Mouse (Mus musculus) forebrain, embryonic 16.5 days (tissue): ENCODE results near the gene Zfp536. TPM values are rescaled to one million over a fixed set of nuclear protein-coding genes. Genes with fewer than 3 reads are reported as not detected.
"Not testable (repeated sequence)": the region's sequence is repeated elsewhere in the genome, so short reads cannot be mapped to it uniquely, and the experiment has no call there.

Experiments
- ATAC-seq: fragments of 200-750 bp; cut with Nextera tagmentation; 2 replicates; pipeline ENCODE4 v1.8.0; 2017; ENCODE audit warnings: mild to moderate bottlenecking, moderate library complexity
- H3K27ac ChIP-seq: fragments of 300-500 bp; sonication (generic); 2 replicates; pipeline ENCODE4 v1.5.1; 2014; ENCODE audit warnings: low read length, control low read depth
- H3K27me3 ChIP-seq: fragments of 300-500 bp; sonication (generic); replicated peaks from 2 replicates; pipeline ENCODE4 v1.6.1; 2014; ENCODE audit warnings: low read length; ENCODE audit not compliant: control insufficient read depth, insufficient read depth
- H3K36me3 ChIP-seq: fragments of 300-500 bp; sonication (generic); 2 replicates; pipeline ENCODE4 v1.6.1; 2014; ENCODE audit not compliant: control insufficient read depth, insufficient read depth
- H3K4me1 ChIP-seq: fragments of 300-500 bp; sonication (generic); replicated peaks from 2 replicates; pipeline ENCODE4 v1.6.1; 2014; ENCODE audit warnings: low read length; ENCODE audit not compliant: control insufficient read depth, insufficient read depth
- H3K4me2 ChIP-seq: fragments of 300-500 bp; sonication (generic); 2 replicates; pipeline ENCODE4 v1.6.1; 2014; ENCODE audit warnings: mild to moderate bottlenecking, low read length, control low read depth
- H3K4me3 ChIP-seq: fragments of 300-500 bp; sonication (generic); replicated peaks from 2 replicates; pipeline ENCODE4 v1.5.1; 2014; ENCODE audit warnings: mild to moderate bottlenecking, low read length, control low read depth
- H3K9ac ChIP-seq: fragments of 300-500 bp; sonication (generic); replicated peaks from 2 replicates; pipeline ENCODE4 v1.6.1; 2014; ENCODE audit warnings: low read depth, low read length, control low read depth
- H3K9me3 ChIP-seq: fragments of 300-500 bp; sonication (generic); 2 replicates; pipeline ENCODE4 v1.6.1; 2016; ENCODE audit warnings: low read length; ENCODE audit not compliant: control insufficient read depth
- WGBS: fragments of 180-500 bp; shearing (Covaris S2); extraction: QIAGEN DNeasy Blood & Tissue Kit; methylation state at CpG from one replicate; pipeline ENCODE4 v1.1.7; 2014; 5-methylcytosine and 5-hydroxymethylcytosine counted together
- polyA plus RNA-seq: library from polyadenylated mRNA; unstranded; fragments of >200 nt; fragmentation: Nextera tagmentation; extraction: Ambion mirVana; gene quantifications from 2 replicates; pipeline ENCODE4 v1.2.1, GENCODE M21; 2015

Zfp536 gene
- polyA plus RNA-seq, 1 experiment from 2014 or later, result 31.1 TPM

DNA sequence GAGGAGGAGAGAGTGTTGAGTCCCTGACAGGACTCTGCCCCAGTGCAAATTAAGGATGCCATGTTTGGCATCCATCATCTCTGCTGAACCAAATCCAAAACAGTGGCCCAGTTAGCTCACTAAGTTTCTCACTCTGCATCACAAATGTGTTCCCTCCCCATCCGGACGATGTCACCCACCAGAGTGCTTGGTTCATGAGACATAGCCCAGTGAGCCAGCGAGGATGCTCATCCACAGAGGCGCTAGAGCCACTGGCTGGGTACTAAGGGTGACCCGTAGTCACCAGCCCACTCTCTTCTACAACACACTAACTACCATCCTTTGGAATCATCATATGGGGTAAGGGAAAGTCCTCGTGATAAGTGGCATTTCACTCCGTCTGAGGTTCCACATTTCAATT, 56.4 kb downstream of the Zfp536 start:
- Histone ChIP-seq H3K27me3 (no peaks in the 10 kb centered on the region), H3K27ac (no peak overlapping the region), H3K9me3 (no peaks in the 10 kb centered on the region), H3K4me2 (no peak overlapping the region), H3K9ac (no peak overlapping the region), H3K4me3 (no peak overlapping the region), H3K36me3 (no peaks in the 10 kb centered on the region), H3K4me1 (peaks cover 19% of the 10 kb centered on the region; the same call in 1 of the 2 replicates)
- WGBS, result 76% methylated on average over 7 of the region's 7 CpGs
- no peak for ATAC-seq

DNA sequence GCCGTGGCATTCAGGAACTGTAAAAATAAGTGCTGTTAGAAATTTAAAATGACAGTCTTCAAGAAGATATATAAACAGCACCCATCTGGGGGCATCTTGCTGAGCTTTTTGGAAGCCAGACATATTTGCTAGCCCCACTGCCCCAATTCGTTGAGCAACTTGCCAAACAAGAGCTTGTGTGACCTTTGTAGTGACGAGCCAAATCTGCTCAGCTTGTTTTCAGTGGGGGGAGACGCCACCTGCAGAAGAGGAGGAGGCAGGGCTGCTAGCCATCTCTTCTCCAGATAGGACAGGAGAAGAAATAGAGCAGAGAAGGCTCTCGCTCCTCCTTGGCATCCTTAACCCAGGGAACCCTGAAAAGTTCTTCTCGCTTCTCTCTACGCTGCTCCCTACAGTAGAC, 56.8 kb downstream of the Zfp536 start:
- no peaks in the 10 kb centered on the region for H3K9me3 ChIP-seq
- no peak overlapping the region for H3K27ac ChIP-seq
- 65% methylated on average over 7 of the region's 7 CpGs for WGBS
- H3K9ac ChIP-seq, result no peak overlapping the region
- no peaks in the 10 kb centered on the region for H3K36me3 ChIP-seq
- H3K4me3 ChIP-seq, result no peak overlapping the region
- H3K27me3 ChIP-seq, result no peaks in the 10 kb centered on the region
- peaks cover 15% of the 10 kb centered on the region; the same call in 1 of the 2 replicates for H3K4me1 ChIP-seq
- no peak overlapping the region for H3K4me2 ChIP-seq
- no peak for ATAC-seq

DNA sequence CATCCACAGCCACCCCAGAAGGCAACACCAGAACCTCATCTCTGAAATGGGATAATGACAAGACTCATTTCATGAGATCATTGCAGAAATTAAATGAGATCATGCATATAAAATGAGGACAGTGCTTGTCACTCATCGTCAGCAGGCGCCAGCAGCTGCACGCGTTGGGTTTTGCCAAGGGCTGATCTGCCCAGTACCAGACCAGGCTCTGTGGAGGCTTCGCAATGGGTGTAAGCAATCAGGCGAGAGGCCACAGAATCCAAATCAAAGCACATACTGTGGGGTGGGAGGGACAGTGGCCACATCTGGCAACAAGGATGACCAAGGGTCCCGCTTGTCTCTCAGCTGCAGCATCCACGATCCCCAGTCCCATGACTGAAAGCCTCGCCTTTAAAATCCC, 69.0 kb downstream of the Zfp536 start:
- H3K4me1 ChIP-seq, result no peaks in the 10 kb centered on the region
- WGBS, result 84% methylated on average over 9 of the region's 9 CpGs

DNA sequence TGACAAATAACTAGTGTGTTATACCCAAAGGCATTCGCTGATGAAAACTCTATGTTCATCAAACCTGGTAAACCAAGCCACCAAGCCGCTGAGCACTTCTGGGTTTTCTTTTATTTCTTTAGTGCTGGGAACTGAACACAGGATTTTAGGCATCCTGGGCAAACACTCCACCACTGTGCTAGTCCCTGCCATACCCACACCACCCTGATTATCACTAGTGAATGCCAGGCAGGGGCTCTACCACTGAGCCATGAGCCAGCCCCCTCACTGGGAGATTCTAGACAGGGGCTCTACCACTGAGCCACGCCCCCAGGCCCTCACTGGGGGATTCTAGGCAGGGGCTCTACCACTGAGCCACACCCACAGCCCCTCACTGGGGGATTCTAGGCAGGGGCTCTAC, 76.1 kb downstream of the Zfp536 start:
- not testable (repeated sequence) for H3K9me3 ChIP-seq, H3K27me3 ChIP-seq, H3K36me3 ChIP-seq, H3K4me3 ChIP-seq, H3K4me2 ChIP-seq, H3K9ac ChIP-seq, ATAC-seq, H3K4me1 ChIP-seq, H3K27ac ChIP-seq
- 93% methylated on average over 3 of the region's 3 CpGs for WGBS

More for the DNA sequence above, 69.0 kb downstream of the Zfp536 start:
- Histone ChIP-seq H3K4me2 (no peak overlapping the region), H3K9me3 (no peaks in the 10 kb centered on the region), H3K27ac (no peak overlapping the region), H3K36me3 (no peaks in the 10 kb centered on the region), H3K27me3 (no peaks in the 10 kb centered on the region), H3K9ac (no peak overlapping the region), H3K4me3 (no peak overlapping the region)
- ATAC-seq, result no peak

DNA sequence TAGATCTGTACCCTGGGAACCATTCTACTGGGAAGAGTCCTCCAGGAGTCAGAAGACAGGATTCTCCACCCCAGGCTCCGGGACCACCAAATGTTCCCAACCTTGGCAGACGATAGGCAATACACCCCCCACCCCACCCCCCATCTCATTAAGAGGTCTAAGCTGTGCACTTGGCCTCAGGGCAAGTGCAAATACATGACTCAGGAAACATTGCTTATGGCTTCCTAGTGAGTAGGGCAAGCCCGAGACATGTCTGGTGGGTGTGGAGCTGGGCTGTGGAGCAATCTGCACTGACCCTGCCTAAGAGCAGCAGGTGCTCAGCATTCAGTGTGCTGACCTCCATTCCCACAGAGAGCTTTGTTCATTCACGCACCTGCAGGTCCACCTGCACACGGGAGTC, 78.4 kb downstream of the Zfp536 start:
- H3K27ac ChIP-seq, result no peak overlapping the region
- no peaks in the 10 kb centered on the region for H3K27me3 ChIP-seq
- H3K4me3 ChIP-seq, result no peak overlapping the region
- 43% methylated on average over 5 of the region's 5 CpGs for WGBS
- no peaks in the 10 kb centered on the region for H3K36me3 ChIP-seq
- no peaks in the 10 kb centered on the region for H3K9me3 ChIP-seq
- H3K9ac ChIP-seq, result no peak overlapping the region
- H3K4me1 ChIP-seq, result peaks cover 13% of the 10 kb centered on the region
- ATAC-seq, result no peak
- H3K4me2 ChIP-seq, result no peak overlapping the region

DNA sequence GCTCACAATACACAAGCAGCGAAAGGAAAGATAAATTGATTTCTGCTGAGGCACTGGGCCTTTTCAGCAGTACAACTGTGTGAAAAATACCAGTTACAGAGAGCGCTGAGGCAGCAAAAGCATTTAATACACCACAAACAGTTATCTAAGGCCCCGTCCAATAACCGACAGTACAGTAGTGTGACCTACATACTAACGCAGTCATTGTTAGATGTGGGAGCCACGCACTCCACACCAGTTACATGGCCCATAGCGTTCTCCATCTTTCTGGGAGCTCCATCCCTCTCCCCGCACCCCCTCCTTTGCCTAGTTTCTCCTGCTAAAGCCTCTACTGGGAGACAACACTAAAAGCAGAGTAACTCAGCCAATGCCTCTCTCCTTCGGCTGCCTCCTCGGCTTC, 82.8 kb downstream of the Zfp536 start:
- no peak overlapping the region for H3K9ac ChIP-seq
- no peaks in the 10 kb centered on the region for H3K9me3 ChIP-seq
- H3K27ac ChIP-seq, result no peak overlapping the region
- WGBS, result 13% methylated on average over 10 of the region's 10 CpGs
- H3K4me1 ChIP-seq, result peaks cover 28% of the 10 kb centered on the region
- no peaks in the 10 kb centered on the region for H3K27me3 ChIP-seq
- H3K4me2 ChIP-seq, result no peak overlapping the region
- H3K4me3 ChIP-seq, result no peak overlapping the region
- no peaks in the 10 kb centered on the region for H3K36me3 ChIP-seq
- ATAC-seq, result peak; percentile 16; the same call in 1 of the 2 replicates

DNA sequence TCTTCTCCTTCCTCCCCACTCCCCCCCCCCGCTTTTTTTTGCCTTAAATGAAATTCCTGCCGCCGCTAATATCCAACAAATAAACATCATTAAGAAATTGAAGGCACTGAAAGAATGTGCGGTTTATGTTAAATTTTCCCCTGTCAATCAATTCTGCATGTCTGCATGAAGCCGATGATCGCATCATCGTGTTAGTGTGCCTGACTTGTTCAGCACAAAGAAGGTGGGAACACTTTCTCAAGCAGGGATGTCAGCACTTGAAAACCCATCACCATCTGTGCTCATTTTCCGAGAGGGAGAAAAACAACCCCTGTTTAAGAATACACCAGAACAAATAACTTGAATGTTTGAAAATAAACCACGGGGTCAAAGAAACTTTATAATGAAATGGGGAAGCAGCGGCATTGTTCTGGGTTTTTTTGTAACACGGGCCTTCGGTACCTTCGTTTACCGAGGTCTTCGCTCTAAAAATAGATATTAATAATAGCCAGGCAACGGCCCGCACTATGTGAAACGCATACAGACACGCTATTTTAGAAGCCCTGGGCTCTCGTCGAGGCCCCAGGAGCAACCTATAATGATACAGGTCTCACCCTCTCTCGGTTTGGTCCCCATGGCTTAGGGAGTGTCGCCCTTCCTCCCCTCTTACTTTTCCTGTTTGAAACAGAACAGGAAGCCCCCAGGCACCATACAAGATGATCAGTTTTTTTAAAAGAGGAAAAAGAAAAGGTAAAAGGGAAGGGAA, 83.7 kb downstream of the Zfp536 start:
- Histone ChIP-seq H3K4me2 (peak overlapping the region; percentile 46), H3K36me3 (no peaks in the 10 kb centered on the region), H3K4me3 (peak overlapping the region; percentile 19), H3K27me3 (no peaks in the 10 kb centered on the region), H3K9ac (peak overlapping the region; percentile 31; the same call in 1 of the 2 replicates), H3K4me1 (peaks cover 23% of the 10 kb centered on the region), H3K9me3 (no peaks in the 10 kb centered on the region), H3K27ac (peak overlapping the region; percentile 49)
- WGBS, result 4% methylated on average over 23 of the region's 23 CpGs
- ATAC-seq, result peak; percentile 77

DNA sequence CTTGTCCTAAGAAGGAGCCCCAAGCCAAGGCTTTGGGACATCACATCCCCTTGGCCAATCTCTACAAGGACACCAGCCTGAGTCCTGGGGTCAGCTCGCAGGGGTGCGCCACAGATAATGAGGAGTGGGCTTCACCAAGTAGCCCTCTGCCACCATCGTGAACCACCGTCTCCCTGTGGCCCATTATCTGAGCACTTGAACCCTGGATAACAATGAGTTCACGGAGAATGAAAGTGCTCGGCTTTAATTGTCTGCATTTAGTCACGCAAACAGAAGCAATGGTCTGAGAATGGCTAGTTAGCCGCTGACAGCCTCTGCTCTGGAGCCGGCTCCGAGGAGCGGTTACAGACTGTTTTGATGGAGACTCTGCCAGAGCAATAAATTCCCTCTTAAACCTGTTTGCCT, 84.3 kb downstream of the Zfp536 start:
- H3K9me3 ChIP-seq, result no peaks in the 10 kb centered on the region
- H3K36me3 ChIP-seq, result no peaks in the 10 kb centered on the region
- peaks cover 23% of the 10 kb centered on the region for H3K4me1 ChIP-seq
- whole genome bisulfite sequencing, result 6% methylated on average over 11 of the region's 11 CpGs
- no peak overlapping the region for H3K4me3 ChIP-seq
- 0 out of 2 replicates have a peak overlapping the region, but pooled peaks have one; percentile 14 for H3K9ac ChIP-seq
- peak overlapping the region; percentile 11; the same call in 1 of the 2 replicates for H3K27ac ChIP-seq
- peak overlapping the region; percentile 46 for H3K4me2 ChIP-seq
- H3K27me3 ChIP-seq, result no peaks in the 10 kb centered on the region
- ATAC-seq, result 0 out of 2 replicates have a peak, but pooled peaks have one; percentile 36

DNA sequence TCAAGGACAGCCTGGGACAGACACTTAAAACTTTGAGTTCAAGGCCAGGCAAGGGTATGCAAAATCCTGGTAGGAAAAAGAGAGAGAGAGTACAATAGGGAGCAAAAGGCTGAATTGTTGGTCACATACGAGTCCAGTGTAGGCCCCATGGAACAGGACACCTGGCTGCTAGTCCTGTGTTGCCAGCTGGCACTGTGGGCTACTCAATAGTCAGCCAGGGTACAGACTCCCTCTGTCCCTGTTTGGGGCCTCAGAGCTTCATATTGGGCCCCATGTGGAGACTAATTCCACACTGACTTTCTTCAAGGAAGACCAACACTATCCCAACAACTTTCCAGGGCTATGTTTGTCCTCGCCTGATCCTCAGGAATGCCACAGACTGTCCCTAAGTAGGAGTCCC, 87.1 kb downstream of the Zfp536 start:
- Histone ChIP-seq H3K4me3 (no peak overlapping the region), H3K27me3 (no peaks in the 10 kb centered on the region), H3K27ac (no peak overlapping the region), H3K36me3 (no peaks in the 10 kb centered on the region), H3K4me1 (peaks cover 20% of the 10 kb centered on the region), H3K4me2 (no peak overlapping the region), H3K9ac (no peak overlapping the region), H3K9me3 (no peaks in the 10 kb centered on the region)
- 77% methylated on average over 2 of the region's 2 CpGs for WGBS
- ATAC-seq, result no peak
